Mouse (Mus musculus) limb, embryonic 11.5 days (tissue): ENCODE results near the gene Prss22. TPM values are rescaled to one million over a fixed set of nuclear protein-coding genes. Genes with fewer than 3 reads are reported as not detected.

Experiments
- ATAC-seq: fragments of 200-750 bp; cut with Nextera tagmentation; 2 replicates; pipeline ENCODE4 v1.8.0; 2017; ENCODE audit warnings: low read depth; ENCODE audit not compliant: insufficient number of reproducible peaks, low FRiP score, low TSS enrichment
- DNase-seq: peaks from one replicate; pipeline ENCODE4 v3.0.0-alpha.2; 2015; ENCODE audit warnings: low spot score
- H3K27ac ChIP-seq: fragments of 300-500 bp; sonication (generic); replicated peaks from 2 replicates; pipeline ENCODE4 v1.5.1; 2014; ENCODE audit warnings: low read depth, mild to moderate bottlenecking, low read length
- H3K27me3 ChIP-seq: fragments of 300-500 bp; sonication (generic); 2 replicates; pipeline ENCODE4 v1.6.1; 2014; ENCODE audit warnings: mild to moderate bottlenecking, low read length, mixed read lengths; ENCODE audit not compliant: control insufficient read depth, insufficient read depth
- H3K36me3 ChIP-seq: fragments of 300-500 bp; sonication (generic); 2 replicates; pipeline ENCODE4 v1.6.1; 2014; ENCODE audit warnings: mild to moderate bottlenecking, low read length, moderate library complexity, mixed read lengths; ENCODE audit not compliant: control insufficient read depth, insufficient read depth
- H3K4me1 ChIP-seq: fragments of 300-500 bp; sonication (generic); 2 replicates; pipeline ENCODE4 v1.6.1; 2014; ENCODE audit warnings: low read length, mixed read lengths; ENCODE audit not compliant: control insufficient read depth, insufficient read depth
- H3K4me2 ChIP-seq: fragments of 300-500 bp; sonication (generic); 2 replicates; pipeline ENCODE4 v1.6.1; 2014; ENCODE audit warnings: low read depth, mild to moderate bottlenecking, moderate library complexity; ENCODE audit not compliant: severe bottlenecking
- H3K4me3 ChIP-seq: fragments of 300-500 bp; sonication (generic); 2 replicates; pipeline ENCODE4 v1.5.1; 2014; ENCODE audit warnings: low read depth, low read length
- H3K9ac ChIP-seq: fragments of 300-500 bp; sonication (generic); 2 replicates; pipeline ENCODE4 v1.6.1; 2014; ENCODE audit warnings: mild to moderate bottlenecking, low read length
- H3K9me3 ChIP-seq: fragments of 300-500 bp; sonication (generic); 2 replicates; pipeline ENCODE4 v1.6.1; 2016; ENCODE audit warnings: low read length; ENCODE audit not compliant: control insufficient read depth
- WGBS: fragments of 180-500 bp; shearing (Covaris S2); extraction: QIAGEN DNeasy Blood & Tissue Kit; methylation state at CpG from one replicate; pipeline ENCODE4 v1.1.7; 2014; 5-methylcytosine and 5-hydroxymethylcytosine counted together
- polyA plus RNA-seq: library from polyadenylated mRNA; unstranded; fragments of >200 nt; fragmentation: Nextera tagmentation; extraction: Ambion mirVana; gene quantifications from 2 replicates; pipeline ENCODE4 v1.2.1, GENCODE M21; 2014

The Prss22 gene
- polyA plus RNA-seq, 1 experiment from 2014 or later: 0.99 TPM

DNA sequence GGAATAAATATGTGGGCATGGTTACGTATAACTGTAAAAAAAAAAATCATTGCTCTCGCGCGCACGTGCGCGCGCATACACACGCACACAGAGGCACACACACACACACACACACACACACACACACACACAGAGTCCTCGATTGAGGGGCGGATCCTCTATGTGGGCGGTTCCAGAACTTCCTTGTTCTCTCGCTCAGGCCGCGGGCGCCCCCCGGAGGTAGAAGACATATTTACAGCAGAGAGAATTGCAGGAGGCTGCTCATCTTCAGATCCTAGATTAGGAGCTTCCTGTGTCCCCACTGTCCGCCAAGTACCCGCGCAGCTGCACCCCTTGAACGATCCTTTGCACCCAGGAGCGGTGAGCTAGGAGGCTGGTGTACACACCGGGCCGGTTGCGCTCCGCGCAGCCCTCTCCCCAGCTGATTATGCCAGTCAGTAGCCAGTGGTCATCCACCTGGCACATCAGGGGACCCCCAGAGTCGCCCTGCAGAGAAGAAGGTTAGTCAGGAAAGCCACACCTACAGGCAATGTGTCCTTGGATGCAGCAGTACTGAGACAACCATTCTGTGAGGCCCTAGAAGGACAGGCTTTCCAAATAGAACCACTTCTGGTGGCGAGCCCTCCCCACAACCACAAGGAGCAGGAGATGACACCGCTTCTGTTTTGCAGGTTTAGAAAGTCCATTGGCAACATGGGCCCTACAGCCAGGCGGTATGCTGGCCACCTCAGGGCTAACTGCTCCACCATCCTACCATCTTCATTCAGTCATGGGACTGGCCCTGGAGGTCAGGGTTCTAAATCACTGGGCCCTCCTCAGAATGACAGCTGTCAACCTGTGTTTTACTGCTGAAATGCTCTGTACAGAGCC, 4.1 kb downstream of the Prss22 start:
- no peak overlapping the region for H3K27ac ChIP-seq
- no peaks in the 10 kb centered on the region; the same call in 1 of the 2 replicates for H3K27me3 ChIP-seq
- H3K9me3 ChIP-seq: no peaks in the 10 kb centered on the region
- H3K9ac ChIP-seq: peak overlapping the region; percentile 47; the same call in 1 of the 2 replicates
- no peaks in the 10 kb centered on the region for H3K36me3 ChIP-seq
- peak overlapping the region; percentile 41 for H3K4me2 ChIP-seq
- ATAC-seq (peak; percentile 67; the same call in 1 of the 2 replicates), DNase-seq (peak; percentile 95)
- H3K4me1 ChIP-seq: peaks cover 5% of the 10 kb centered on the region; the same call in 1 of the 2 replicates
- 10% methylated on average over 31 of the region's 31 CpGs for WGBS
- peak overlapping the region; percentile 16; the same call in 1 of the 2 replicates for H3K4me3 ChIP-seq

DNA sequence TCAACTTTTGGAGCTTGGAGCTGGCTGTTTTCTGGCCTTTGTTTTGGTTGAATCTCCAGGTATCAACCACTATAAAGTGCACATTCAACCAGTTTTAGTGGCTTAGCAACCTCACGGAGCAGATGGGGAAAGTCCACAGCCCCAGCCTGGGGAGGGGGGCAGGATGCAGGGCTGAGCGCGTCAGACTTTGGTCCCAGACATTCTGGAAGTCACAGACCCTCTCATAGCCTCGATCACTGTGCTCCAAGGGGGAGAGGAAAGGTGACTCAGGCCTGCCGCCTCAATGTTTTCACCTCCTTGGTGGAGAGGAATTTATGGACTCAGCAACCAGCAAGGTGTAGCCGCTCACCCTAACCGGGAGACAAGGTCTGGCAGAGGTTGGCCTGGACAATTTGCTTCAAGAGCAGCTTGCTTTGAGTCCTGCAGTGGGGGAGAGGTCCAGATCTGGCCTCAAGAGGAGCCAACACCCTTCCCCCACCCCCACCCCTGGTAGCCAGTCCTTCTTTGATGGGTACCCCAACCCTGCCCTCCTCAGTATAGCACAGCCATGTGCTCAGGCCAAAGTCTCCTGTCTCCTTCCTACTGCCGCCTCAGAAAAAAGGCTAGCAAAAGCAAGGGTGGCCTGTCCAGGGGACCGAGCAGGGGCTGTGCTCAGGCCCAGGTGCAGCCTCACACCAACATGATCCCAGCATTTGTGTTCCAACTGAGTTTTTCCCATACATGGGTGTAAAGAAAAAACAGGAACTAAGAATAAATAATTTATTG, 4.9 kb downstream of the Prss22 start:
- Histone ChIP-seq H3K4me1 (peaks cover 5% of the 10 kb centered on the region; the same call in 1 of the 2 replicates), H3K4me3 (no peak overlapping the region), H3K9ac (peak overlapping the region; percentile 40; the same call in 1 of the 2 replicates), H3K4me2 (peak overlapping the region; percentile 41; the same call in 1 of the 2 replicates), H3K27ac (no peak overlapping the region), H3K36me3 (no peaks in the 10 kb centered on the region), H3K27me3 (no peaks in the 10 kb centered on the region; the same call in 1 of the 2 replicates), H3K9me3 (no peaks in the 10 kb centered on the region)
- peak; percentile 40; the same call in 1 of the 2 replicates for ATAC-seq
- 58% methylated on average over 9 of the region's 9 CpGs for WGBS
- no peak for DNase-seq

DNA sequence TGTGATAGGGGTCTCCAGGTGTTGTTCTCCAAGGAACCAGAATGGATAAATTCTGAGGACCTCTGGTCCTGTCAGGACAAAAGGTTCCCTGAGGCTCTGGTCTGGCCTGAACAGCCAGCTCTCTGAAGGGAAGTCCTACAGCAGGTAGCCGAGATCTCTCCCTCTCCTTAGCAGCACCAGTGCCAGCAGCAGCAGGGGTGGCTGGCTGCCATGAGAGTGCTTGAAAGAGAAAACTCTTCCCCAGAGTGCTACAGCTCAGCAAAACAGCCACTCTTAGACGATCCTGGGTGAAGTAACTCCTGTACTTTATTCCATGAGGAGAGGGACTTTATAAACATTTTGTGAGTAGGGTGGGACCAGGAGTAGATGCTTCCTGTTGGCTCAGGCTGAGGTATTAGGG, 8.1 kb downstream of the Prss22 start:
- Histone ChIP-seq H3K4me3 (no peak overlapping the region), H3K9me3 (no peaks in the 10 kb centered on the region), H3K9ac (no peak overlapping the region), H3K4me2 (no peak overlapping the region), H3K4me1 (peaks cover 5% of the 10 kb centered on the region; the same call in 1 of the 2 replicates), H3K27me3 (no peaks in the 10 kb centered on the region; the same call in 1 of the 2 replicates), H3K27ac (no peak overlapping the region), H3K36me3 (no peaks in the 10 kb centered on the region)
- 30% methylated on average over 2 of the region's 2 CpGs for WGBS
- ATAC-seq: no peak
- DNase-seq: no peak

DNA sequence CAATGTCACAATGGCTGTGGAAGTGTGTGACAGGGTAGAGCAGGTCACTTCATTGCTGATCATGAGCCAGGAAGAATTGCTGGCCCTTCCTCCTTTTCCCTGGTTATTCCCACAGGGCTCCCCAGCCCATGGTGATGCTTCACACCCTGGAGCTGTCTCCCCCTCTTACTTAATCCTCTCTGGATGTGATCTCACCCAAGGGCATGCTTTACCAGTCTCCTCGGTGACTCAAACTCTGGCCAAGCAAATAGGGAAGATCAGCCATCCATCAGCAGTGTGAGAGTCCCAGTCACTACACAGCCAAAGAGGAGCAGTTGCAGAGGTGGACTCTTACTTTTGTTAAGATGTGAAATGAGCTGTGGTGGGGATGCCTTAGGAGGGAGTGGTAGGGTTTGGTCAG, 12.9 kb downstream of the Prss22 start:
- Histone ChIP-seq H3K9me3 (no peaks in the 10 kb centered on the region), H3K27ac (no peak overlapping the region), H3K27me3 (no peaks in the 10 kb centered on the region), H3K4me1 (no peaks in the 10 kb centered on the region), H3K9ac (no peak overlapping the region), H3K4me2 (no peak overlapping the region), H3K4me3 (no peak overlapping the region), H3K36me3 (no peaks in the 10 kb centered on the region)
- 88% methylated on average over 1 of the region's 1 CpGs for WGBS
- no peak for ATAC-seq
- no peak for DNase-seq

DNA sequence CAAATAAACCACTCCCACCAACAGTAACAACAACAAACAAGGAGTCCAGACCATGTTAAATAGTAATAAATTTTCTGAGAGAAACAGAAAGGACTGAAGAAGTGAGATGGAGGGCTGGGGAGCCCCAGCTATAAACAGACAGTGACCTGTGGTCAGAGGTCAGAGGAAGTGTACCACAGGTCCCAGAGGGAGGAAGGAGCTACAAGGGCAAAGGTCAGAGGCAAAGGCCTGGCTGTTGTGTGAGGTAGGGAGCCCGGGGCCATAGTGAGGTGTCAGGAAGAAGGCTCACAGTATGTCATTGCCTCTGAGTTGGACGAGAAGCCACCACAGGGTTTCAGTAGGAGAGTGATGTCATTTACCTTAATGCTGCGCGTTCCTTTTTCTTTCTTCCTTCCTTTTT, 15.0 kb downstream of the Prss22 start:
- Histone ChIP-seq H3K27me3 (no peaks in the 10 kb centered on the region), H3K36me3 (no peaks in the 10 kb centered on the region), H3K9me3 (no peaks in the 10 kb centered on the region), H3K27ac (no peak overlapping the region), H3K4me3 (no peak overlapping the region), H3K4me1 (no peaks in the 10 kb centered on the region), H3K4me2 (no peak overlapping the region), H3K9ac (no peak overlapping the region)
- DNase-seq: no peak
- no peak for ATAC-seq
- 50% methylated on average over 4 of the region's 4 CpGs for WGBS

DNA sequence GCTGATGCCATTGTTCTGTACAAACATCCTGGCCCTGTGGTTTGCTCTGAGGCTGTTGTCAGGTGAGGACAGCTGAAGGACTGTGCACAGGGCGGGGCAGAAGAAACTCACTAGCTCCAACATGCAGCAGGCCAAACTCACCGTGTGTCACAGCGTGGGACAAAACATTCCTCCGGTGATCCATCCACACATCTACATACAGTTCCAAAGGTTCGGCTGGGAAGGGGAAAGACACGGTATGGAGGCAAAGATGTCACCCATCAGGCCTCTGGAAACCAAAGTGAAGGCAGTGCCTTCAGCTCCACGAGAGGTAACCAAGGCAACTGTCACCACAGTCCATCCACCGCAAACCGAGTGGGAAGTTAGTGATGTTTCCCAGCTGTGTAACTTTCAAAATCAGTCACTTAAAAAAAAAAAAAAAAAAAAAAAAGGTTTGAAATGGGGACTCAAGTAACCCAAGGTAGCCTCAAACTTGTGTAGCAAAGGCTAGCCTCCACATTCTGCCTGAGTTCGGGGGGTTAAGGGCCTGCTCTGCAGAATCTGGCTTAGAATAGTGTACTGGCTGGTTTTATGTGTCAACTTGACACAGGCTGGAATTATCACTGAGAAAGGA, 17.5 kb downstream of the Prss22 start, which contains the start of gene Prss30:
Prss30 (minus strand) TSS at position 270 of the 613 bp plus-strand sequence.
- no peaks in the 10 kb centered on the region for H3K36me3 ChIP-seq
- ATAC-seq: no peak
- no peaks in the 10 kb centered on the region for H3K9me3 ChIP-seq
- H3K9ac ChIP-seq: no peak within 1 kb of the TSS
- no peak within 1 kb of the TSS for H3K4me2 ChIP-seq
- no peaks in the 10 kb centered on the region for H3K27me3 ChIP-seq
- H3K4me1 ChIP-seq: no peaks in the 10 kb centered on the region
- no peak within 1 kb of the TSS for H3K27ac ChIP-seq
- no peak for DNase-seq
- 88% methylated on average over 10 of the region's 10 CpGs for WGBS
- no peak within 1 kb of the TSS for H3K4me3 ChIP-seq

DNA sequence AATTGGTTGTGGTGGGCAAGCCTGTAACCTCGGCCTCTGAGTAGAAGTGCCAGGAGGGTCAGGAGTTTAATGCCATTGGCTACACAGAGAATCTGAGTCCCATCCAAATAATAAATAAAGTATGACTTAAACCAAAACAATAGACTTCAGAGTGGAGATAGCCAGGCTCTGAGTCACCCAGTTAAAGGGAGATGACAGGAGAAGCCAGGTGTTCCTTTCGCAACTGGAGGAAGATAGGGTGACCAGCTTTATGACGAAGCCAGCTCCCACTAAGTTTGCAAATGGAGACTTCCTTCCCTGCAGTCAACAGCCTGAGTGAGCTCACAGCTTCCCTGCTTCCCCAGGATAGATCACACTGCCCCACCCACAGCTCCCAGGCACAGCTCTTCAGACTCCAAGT, 18.4 kb downstream of the Prss22 start:
- Histone ChIP-seq H3K4me2 (no peak overlapping the region), H3K36me3 (no peaks in the 10 kb centered on the region), H3K9ac (no peak overlapping the region), H3K4me3 (no peak overlapping the region), H3K27ac (no peak overlapping the region), H3K27me3 (no peaks in the 10 kb centered on the region), H3K9me3 (no peaks in the 10 kb centered on the region), H3K4me1 (no peaks in the 10 kb centered on the region)
- 57% methylated on average over 3 of the region's 3 CpGs for WGBS
- DNase-seq: no peak
- no peak for ATAC-seq

DNA sequence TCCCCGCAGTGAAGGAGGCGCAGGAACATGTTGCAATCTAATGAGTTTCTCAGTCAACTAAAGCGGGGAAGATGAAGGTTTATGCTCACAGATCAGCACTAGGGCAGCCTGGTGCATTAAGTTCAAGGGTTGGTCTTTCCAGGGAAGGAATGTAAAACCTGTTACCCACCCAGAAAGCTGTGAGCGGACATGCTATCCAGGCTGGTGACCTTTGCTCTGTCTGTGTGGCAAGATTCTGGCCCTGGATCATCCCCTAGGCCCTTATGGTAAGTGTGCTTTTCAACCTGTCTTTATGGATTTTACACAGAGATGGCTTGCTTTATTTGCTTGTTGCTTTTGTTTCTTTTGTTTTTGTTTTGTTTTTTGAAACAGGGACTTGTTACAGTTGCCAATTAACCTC, 21.2 kb downstream of the Prss22 start:
- ATAC-seq (no peak), DNase-seq (no peak)
- Histone ChIP-seq H3K27ac (no peak overlapping the region), H3K4me2 (no peak overlapping the region), H3K27me3 (no peaks in the 10 kb centered on the region), H3K4me1 (no peaks in the 10 kb centered on the region), H3K36me3 (no peaks in the 10 kb centered on the region), H3K9ac (no peak overlapping the region), H3K4me3 (no peak overlapping the region), H3K9me3 (no peaks in the 10 kb centered on the region)
- 85% methylated on average over 4 of the region's 4 CpGs for WGBS
